Mouse (Mus musculus): ENCODE measurements at regions not wholly inside any gene's neighbourhood (a gene's known extent, or its start where the extent isn't known, plus 50 kb on each side); places are given as distances from the start of the nearest gene placed in this dataset.

DNA sequence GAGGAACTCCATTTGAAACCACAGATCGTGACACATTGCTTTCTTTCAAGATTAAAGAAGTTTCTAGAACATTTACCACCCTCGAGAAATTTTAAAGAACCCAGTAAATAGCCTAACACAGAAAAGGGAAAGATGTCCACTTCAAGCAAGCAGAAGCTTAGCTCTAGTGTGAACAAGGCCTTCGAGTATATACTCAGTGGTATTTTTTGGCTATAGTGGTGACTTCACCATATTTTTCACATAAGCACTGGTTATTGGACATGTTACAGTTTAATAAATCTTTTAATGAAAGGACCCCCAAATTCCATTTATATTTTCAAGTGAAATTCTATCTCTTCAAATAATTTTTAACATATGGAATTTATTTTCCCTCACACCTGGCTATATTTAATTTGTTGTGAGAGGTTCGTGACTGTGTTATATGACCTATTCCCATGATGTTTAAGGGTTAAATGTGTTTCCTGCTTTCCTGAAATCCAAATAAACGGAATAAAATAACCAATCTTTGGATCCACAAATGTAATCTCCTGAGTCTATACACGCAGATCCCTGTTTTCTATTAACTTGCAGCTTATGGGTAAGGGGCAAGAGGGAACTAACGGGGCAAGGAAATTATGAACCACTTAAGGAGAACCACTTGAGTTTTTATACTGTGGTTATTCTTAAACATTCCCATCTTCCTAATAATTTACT, 60.6 kb upstream of the Tas2r134 start:
- Histone ChIP-seq H3K27ac (ENCODE audit: low read depth, low read length) (no peak overlapping the region), H3K27me3 (replicated peaks; ENCODE audit: control insufficient read depth, insufficient read depth, low read length) (no peaks in the 10 kb centered on the region), H3K4me1 (ENCODE audit: control insufficient read depth, insufficient read depth, low read depth, low read length) (peaks cover 2% of the 10 kb centered on the region; the same call in 1 of the 2 replicates), H3K4me3 (ENCODE audit: low read length) (no peak overlapping the region), H3K9ac (ENCODE audit: low read depth, low read length) (no peak overlapping the region), H3K36me3 (ENCODE audit: control insufficient read depth, insufficient read depth, low read length) (no peaks in the 10 kb centered on the region), H3K9me3 (ENCODE audit: control insufficient read depth, low read length) (no peaks in the 10 kb centered on the region), H3K4me2 (ENCODE audit: low read length) (no peak overlapping the region)
- WGBS = 86% methylated on average over 7 of the region's 7 CpGs
- no peak for ATAC-seq

DNA sequence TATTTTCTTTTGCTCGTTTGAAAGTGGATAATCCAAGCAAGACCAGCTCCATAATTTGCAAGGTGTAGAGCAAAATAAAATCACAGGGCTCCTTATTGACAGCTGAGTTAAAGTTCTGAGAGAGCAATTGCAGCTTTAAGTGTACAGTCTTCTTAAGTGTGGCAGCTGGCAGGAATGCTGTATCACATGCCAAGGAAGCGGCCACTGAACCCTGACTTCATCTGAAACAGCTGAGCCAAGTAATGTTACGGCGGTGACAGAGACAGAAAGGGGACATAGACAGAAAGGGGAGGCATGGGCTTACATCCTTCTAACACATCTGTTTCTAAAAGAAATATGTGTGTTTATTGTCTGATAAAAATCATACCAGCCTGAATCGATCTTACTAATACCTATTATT, 63.4 kb upstream of the Tas2r134 start:
- no peak overlapping the region for H3K4me3 ChIP-seq (ENCODE audit: low read length)
- H3K9me3 ChIP-seq (ENCODE audit: control insufficient read depth, low read length) = no peaks in the 10 kb centered on the region
- WGBS = 57% methylated on average over 5 of the region's 5 CpGs
- no peak for ATAC-seq
- no peak overlapping the region for H3K4me2 ChIP-seq (ENCODE audit: low read length)
- no peaks in the 10 kb centered on the region for H3K36me3 ChIP-seq (ENCODE audit: control insufficient read depth, insufficient read depth, low read length)
- no peaks in the 10 kb centered on the region for H3K27me3 ChIP-seq (replicated peaks; ENCODE audit: control insufficient read depth, insufficient read depth, low read length)
- no peak overlapping the region for H3K9ac ChIP-seq (ENCODE audit: low read depth, low read length)
- peaks cover 2% of the 10 kb centered on the region; the same call in 1 of the 2 replicates for H3K4me1 ChIP-seq (ENCODE audit: control insufficient read depth, insufficient read depth, low read depth, low read length)
- no peak overlapping the region for H3K27ac ChIP-seq (ENCODE audit: low read depth, low read length)

DNA sequence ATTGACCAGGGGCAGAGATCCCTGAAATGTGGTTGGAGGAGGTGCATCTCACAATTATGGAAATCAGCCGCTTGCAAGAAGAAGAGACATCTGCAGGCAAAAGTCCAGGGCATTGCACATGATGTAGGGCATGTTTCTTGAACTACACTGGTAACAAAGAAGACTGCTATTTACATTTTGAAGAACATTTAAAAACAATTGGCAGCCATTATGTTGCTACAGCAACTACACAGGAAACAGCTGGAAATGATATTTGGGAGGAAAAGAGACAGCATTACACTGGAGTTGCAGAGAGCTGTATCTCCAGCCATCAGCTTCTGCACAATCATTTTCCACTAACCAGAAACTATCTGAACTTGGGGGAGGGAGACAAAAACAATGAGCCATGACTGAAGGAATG, 64.1 kb upstream of the Tas2r134 start:
- H3K36me3 ChIP-seq (ENCODE audit: control insufficient read depth, insufficient read depth, low read length) = no peaks in the 10 kb centered on the region
- no peaks in the 10 kb centered on the region for H3K27me3 ChIP-seq (replicated peaks; ENCODE audit: control insufficient read depth, insufficient read depth, low read length)
- no peak overlapping the region for H3K9ac ChIP-seq (ENCODE audit: low read depth, low read length)
- H3K4me1 ChIP-seq (ENCODE audit: control insufficient read depth, insufficient read depth, low read depth, low read length) = peaks cover 2% of the 10 kb centered on the region; the same call in 1 of the 2 replicates
- 78% methylated on average over 1 of the region's 1 CpGs for WGBS
- no peak overlapping the region for H3K4me3 ChIP-seq (ENCODE audit: low read length)
- no peak overlapping the region for H3K4me2 ChIP-seq (ENCODE audit: low read length)
- no peak overlapping the region for H3K27ac ChIP-seq (ENCODE audit: low read depth, low read length)
- H3K9me3 ChIP-seq (ENCODE audit: control insufficient read depth, low read length) = no peaks in the 10 kb centered on the region
- ATAC-seq = no peak

DNA sequence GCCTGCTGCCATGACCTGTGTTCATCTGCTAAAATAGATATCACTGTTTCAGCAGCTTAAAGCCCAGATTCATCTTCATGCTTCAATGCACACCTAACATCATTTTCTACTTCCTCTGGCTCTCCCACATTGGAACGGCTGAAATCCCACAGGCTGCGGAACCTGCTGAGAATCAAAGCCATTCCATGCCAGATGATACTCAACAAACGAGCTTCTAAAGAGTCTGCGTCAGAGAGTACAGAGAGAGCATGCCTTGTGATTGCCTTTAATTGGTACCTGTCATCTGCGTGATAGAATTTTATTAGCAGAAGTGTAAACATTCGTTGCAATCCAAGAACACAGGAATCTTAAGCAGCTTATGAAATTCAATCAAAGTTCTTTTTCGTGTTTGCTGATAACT, 76.4 kb upstream of the Tas2r134 start:
- H3K27ac ChIP-seq (ENCODE audit: low read depth, low read length) = no peak overlapping the region
- ATAC-seq = no peak
- no peak overlapping the region for H3K9ac ChIP-seq (ENCODE audit: low read depth, low read length)
- no peaks in the 10 kb centered on the region for H3K4me1 ChIP-seq (ENCODE audit: control insufficient read depth, insufficient read depth, low read depth, low read length)
- H3K36me3 ChIP-seq (ENCODE audit: control insufficient read depth, insufficient read depth, low read length) = no peaks in the 10 kb centered on the region
- 40% methylated on average over 7 of the region's 7 CpGs for WGBS
- no peak overlapping the region for H3K4me3 ChIP-seq (ENCODE audit: low read length)
- no peaks in the 10 kb centered on the region for H3K27me3 ChIP-seq (replicated peaks; ENCODE audit: control insufficient read depth, insufficient read depth, low read length)
- no peak overlapping the region for H3K4me2 ChIP-seq (ENCODE audit: low read length)
- no peaks in the 10 kb centered on the region for H3K9me3 ChIP-seq (ENCODE audit: control insufficient read depth, low read length)

DNA sequence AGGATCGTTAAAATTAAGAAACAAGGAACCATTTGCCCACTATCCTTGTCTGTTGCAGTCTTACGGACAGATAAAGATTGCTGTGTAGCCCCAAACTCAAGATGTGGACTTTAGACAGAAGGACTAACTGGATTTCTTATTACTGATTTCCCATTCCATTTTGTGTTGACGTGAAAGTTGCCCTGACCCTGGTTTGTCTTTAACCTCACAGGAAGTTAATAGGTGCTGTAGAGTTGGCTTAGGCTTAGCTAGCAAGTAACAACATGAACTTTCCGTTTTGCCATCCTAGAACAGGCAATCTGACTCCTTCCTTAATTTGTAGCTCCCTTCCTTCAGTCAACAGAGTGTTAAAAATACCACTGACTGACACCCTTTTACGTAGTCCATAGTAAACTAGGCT, 78.2 kb upstream of the Tas2r134 start:
- no peaks in the 10 kb centered on the region for H3K27me3 ChIP-seq (replicated peaks; ENCODE audit: control insufficient read depth, insufficient read depth, low read length)
- H3K4me1 ChIP-seq (ENCODE audit: control insufficient read depth, insufficient read depth, low read depth, low read length) = no peaks in the 10 kb centered on the region
- no peak for ATAC-seq
- H3K27ac ChIP-seq (ENCODE audit: low read depth, low read length) = no peak overlapping the region
- no peaks in the 10 kb centered on the region for H3K36me3 ChIP-seq (ENCODE audit: control insufficient read depth, insufficient read depth, low read length)
- H3K4me2 ChIP-seq (ENCODE audit: low read length) = no peak overlapping the region
- no peaks in the 10 kb centered on the region for H3K9me3 ChIP-seq (ENCODE audit: control insufficient read depth, low read length)
- H3K9ac ChIP-seq (ENCODE audit: low read depth, low read length) = no peak overlapping the region
- 95% methylated on average over 5 of the region's 5 CpGs for WGBS
- no peak overlapping the region for H3K4me3 ChIP-seq (ENCODE audit: low read length)

DNA sequence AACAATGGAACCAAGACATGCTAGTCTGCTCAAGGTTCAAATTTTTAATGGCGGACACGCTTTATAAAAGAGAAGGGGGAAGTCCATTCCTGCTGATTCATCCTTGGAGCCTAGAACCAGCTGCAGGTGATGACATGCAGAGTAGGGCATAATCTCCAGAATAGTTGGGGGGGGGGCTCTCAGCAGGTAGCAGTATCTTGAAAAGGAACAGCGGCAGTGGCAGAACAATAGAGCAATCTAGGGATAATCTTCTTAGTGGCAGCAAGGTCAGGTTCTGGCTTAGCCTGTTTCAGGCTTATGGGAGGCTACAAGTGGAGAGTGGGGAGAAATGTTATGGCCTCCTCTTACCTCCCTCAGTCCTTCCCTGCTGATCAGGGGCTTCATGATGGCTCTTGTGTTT, 81.1 kb upstream of the Tas2r134 start:
- Histone ChIP-seq H3K36me3 (ENCODE audit: control insufficient read depth, insufficient read depth, low read length) (no peaks in the 10 kb centered on the region), H3K27me3 (replicated peaks; ENCODE audit: control insufficient read depth, insufficient read depth, low read length) (no peaks in the 10 kb centered on the region), H3K9ac (ENCODE audit: low read depth, low read length) (no peak overlapping the region), H3K4me2 (ENCODE audit: low read length) (no peak overlapping the region), H3K4me1 (ENCODE audit: control insufficient read depth, insufficient read depth, low read depth, low read length) (no peaks in the 10 kb centered on the region), H3K4me3 (ENCODE audit: low read length) (no peak overlapping the region), H3K9me3 (ENCODE audit: control insufficient read depth, low read length) (no peaks in the 10 kb centered on the region), H3K27ac (ENCODE audit: low read depth, low read length) (no peak overlapping the region)
- WGBS = 71% methylated on average over 3 of the region's 3 CpGs
- no peak for ATAC-seq

DNA sequence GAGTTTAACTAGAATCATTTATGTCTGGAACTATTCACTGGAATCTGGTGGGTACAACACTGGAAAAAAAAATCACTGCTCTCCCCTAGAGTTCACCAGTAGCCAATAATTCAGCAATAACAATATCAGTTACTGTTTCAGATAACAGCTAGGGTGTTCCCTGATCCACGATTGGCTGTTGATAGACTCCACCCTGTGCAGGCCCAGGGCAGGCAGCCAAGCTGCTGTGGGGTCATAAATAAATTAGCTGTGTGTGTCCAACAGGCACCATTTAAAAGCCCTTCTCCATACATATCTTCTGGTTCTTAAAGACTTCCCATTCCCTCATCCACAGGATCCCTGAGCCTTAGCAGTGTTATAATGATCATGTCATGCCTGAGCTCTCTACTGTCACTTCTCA, 83.4 kb upstream of the Tas2r134 start:
- Histone ChIP-seq H3K9ac (ENCODE audit: low read depth, low read length) (no peak overlapping the region), H3K27ac (ENCODE audit: low read depth, low read length) (no peak overlapping the region), H3K9me3 (ENCODE audit: control insufficient read depth, low read length) (no peaks in the 10 kb centered on the region), H3K4me3 (ENCODE audit: low read length) (no peak overlapping the region), H3K4me1 (ENCODE audit: control insufficient read depth, insufficient read depth, low read depth, low read length) (no peaks in the 10 kb centered on the region), H3K36me3 (ENCODE audit: control insufficient read depth, insufficient read depth, low read length) (no peaks in the 10 kb centered on the region), H3K4me2 (ENCODE audit: low read length) (no peak overlapping the region), H3K27me3 (replicated peaks; ENCODE audit: control insufficient read depth, insufficient read depth, low read length) (no peaks in the 10 kb centered on the region)
- no peak for ATAC-seq
- WGBS = 86% methylated on average over 1 of the region's 1 CpGs

DNA sequence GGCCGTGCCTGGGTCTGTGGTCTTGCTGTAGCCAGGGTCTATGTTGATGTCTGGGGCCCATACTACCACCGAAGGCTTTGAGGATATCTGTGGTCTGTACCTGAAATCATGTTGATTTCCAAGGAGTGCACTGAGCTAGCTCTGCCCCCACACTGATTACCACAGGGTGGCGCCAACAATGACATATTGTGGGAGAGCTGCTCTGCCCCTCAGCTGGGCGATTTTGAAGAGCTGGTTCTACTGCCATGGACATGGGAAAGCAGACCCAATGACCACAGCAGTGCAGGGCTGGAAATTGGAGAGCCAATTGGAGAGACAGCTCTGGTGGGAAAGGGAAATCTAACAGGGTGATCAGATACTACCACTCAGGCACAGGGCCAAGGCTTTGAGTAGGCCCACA, 85.0 kb upstream of the Tas2r134 start:
- H3K27me3 ChIP-seq (replicated peaks; ENCODE audit: control insufficient read depth, insufficient read depth, low read length) = no peaks in the 10 kb centered on the region
- WGBS = 78% methylated on average over 4 of the region's 4 CpGs
- no peak overlapping the region for H3K4me3 ChIP-seq (ENCODE audit: low read length)
- no peaks in the 10 kb centered on the region for H3K9me3 ChIP-seq (ENCODE audit: control insufficient read depth, low read length)
- no peak overlapping the region for H3K9ac ChIP-seq (ENCODE audit: low read depth, low read length)
- H3K4me1 ChIP-seq (ENCODE audit: control insufficient read depth, insufficient read depth, low read depth, low read length) = no peaks in the 10 kb centered on the region
- no peak for ATAC-seq
- H3K36me3 ChIP-seq (ENCODE audit: control insufficient read depth, insufficient read depth, low read length) = no peaks in the 10 kb centered on the region
- no peak overlapping the region for H3K4me2 ChIP-seq (ENCODE audit: low read length)
- no peak overlapping the region for H3K27ac ChIP-seq (ENCODE audit: low read depth, low read length)

DNA sequence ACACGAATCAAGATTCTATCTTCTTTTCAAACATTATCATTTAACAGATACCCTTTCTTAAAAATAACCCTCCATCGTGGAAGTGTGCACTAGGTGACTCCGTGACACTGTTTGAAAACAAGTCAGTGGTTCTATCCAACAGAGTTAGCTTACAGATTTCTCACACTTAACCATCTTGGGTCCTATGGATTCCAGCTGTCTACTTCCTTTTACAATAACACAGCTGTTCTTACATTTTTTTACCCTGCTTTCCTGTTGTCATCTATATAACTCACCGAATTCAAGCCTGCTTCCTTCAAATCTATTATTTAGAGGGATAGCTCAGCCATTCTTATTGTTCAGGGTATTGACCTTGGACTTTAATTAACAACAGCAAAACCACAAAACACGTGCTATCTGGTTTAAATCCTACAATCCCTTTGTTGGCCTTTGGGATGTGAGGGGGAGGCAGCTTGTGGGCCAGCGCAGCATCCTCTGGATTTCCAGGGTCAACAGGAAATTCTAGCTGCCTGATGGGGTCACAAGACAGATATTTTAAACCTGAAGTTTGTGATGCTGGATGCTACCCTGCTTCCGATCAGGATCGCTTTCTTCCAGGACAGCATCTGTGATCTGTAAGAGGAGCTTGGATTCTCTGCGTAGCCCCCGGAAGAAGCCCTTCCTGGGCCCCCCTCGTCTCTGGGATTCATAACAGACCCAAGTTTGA, 94.4 kb upstream of the Tas2r134 start:
- Histone ChIP-seq H3K4me2 (ENCODE audit: low read length) (no peak overlapping the region), H3K4me3 (ENCODE audit: low read length) (no peak overlapping the region), H3K9me3 (ENCODE audit: control insufficient read depth, low read length) (no peaks in the 10 kb centered on the region), H3K4me1 (ENCODE audit: control insufficient read depth, insufficient read depth, low read depth, low read length) (no peaks in the 10 kb centered on the region), H3K27me3 (replicated peaks; ENCODE audit: control insufficient read depth, insufficient read depth, low read length) (no peaks in the 10 kb centered on the region), H3K36me3 (ENCODE audit: control insufficient read depth, insufficient read depth, low read length) (no peaks in the 10 kb centered on the region), H3K9ac (ENCODE audit: low read depth, low read length) (no peak overlapping the region), H3K27ac (ENCODE audit: low read depth, low read length) (no peak overlapping the region)
- no peak for ATAC-seq
- WGBS = 79% methylated on average over 11 of the region's 11 CpGs

All from hindbrain, embryonic 16.5 days (tissue).